Mouse (Mus musculus): Measurements from ENCODE around the gene Fkrp.

DNA sequence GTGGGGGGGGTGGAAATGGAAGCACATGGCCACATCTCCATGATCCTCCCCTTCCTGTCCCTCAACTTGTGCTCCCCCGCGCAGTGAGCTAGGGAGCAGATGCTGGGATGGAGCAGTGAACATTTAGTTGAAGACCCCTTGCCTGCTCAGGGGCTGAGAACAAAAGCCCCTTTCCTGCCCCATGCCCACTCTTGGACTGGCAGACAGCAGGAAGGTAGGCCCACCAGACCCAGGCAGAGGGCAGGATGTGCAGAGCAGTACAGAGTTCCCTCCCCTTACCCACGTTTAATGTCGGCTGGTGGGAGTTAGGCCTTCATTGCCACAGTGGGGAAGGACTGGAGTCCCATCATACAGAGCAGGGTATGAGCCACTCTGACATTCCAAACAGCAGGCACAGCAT lies 24.5 kb upstream of the Fkrp start:
- TF ChIP-seq GATA1 (IDR thresholded peaks at IDR 0.05; ENCODE audit: borderline replicate concordance, low read length): no peak
- no peak for TF ChIP-seq FLI1 (IDR thresholded peaks at IDR 0.05; ENCODE audit: low read length)
